Mouse (Mus musculus) liver, adult (tissue): ENCODE data around the gene Akr7a5.

Experiments used
- GATA4 ChIP-seq: IDR thresholded peaks from 2 replicates; pipeline ENCODE4 v1.6.1; 2014; ENCODE audit warnings: mild to moderate bottlenecking, low read length; ENCODE audit not compliant: insufficient replicate concordance

Gene Akr7a5

DNA sequence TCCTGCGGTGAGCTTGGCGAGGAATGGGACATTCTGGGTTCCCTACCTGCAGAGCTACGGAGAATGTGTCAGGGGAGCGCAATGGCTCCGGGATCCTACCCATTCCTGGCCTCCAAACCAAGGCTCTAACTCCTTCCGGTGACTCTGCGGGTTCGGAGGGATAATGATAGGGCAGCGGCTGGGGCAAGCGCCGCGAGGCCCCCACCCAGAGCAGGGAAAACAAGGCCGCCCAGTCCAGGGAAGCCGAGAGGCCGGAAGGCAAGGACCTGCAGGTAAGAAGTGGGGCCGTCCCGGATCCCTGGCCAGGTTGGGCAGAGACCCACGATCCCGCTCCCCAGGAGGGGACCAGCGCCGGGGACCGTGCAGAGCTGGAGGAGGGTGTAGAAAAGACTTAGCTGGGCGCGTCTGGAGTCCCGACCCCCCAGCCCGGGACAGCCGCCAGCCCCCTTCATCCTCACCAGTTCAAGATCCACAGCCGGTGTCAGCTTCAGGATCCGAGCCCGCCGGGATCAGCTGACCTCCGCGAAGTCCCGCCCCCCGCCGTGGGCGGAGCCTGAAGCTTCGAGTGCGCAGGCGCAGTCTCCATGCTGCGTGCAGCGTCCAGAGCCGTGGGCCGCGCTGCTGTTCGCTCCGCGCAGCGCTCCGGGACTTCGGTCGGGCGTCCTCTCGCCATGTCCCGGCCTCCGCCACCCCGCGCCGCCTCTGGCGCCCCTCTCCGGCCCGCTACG lies at the start of gene Akr7a5, which contains the start of gene Pqlc2:
TSS of gene Akr7a5 (plus strand) at position 574 of the 728 bp plus-strand sequence.
TSS of gene Pqlc2 (minus strand) at position 538 of the 728 bp plus-strand sequence.
- TF ChIP-seq GATA4 = no peak

DNA sequence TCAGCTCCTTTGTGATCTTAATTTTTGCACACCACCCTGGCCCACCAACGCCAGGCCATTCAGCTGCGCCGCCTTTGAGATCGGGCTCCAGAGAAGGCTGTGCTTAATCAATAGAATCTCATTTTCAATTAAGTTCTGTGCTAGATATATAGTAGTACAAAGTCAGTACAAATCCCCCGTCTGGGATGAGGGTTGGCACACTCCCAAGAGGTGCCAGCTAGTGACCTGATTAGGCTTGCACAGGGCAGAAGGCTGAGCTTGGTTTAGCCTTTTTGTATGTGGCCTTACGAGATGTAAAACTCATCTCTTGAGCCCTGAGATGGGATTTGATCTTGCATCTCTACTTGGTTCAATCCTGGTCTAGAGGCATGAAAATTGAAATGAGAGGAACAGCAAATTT lies 47.6 kb upstream of the Akr7a5 start:
- TF ChIP-seq GATA4 = no peak

DNA sequence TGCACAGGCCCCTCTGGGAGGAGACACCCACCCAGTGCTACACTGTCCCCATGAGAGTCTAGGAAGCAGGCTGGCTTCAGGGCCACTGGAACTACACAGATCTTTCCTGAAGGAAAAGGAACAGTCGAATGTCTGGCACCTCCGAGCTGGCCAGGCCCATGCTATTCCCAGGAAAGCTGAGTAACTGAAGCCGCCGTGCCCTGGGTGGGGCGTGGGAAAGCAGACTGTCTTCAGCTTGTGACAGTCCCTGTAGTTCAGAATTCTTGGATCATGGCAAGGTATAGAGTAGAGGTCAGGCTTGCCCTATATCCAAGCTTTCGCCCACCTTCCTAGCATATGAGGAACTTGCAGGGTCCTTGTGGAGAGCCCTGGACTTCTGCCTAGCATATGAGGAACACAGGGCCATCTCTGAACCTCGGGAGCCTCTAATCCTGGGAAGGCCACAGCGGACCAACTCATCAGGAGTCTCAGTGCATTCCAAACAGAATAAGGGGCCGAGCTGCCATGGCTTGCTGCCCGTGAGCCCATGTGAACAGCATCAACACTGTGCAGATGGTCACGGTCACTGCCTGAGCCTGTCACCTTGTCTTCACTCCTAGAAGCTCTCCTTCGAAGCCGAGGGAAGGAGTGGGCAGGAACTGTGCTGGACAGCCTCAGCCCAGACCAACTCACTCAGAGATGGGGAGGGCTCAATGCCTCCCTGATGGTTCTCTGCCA lies 44.6 kb upstream of the Akr7a5 start:
- no peak for TF ChIP-seq GATA4

GRCm38 (mm10) chr4:139266500-139266865 lies 44.1 kb upstream of the Akr7a5 start:
- TF ChIP-seq GATA4 = no peak

DNA sequence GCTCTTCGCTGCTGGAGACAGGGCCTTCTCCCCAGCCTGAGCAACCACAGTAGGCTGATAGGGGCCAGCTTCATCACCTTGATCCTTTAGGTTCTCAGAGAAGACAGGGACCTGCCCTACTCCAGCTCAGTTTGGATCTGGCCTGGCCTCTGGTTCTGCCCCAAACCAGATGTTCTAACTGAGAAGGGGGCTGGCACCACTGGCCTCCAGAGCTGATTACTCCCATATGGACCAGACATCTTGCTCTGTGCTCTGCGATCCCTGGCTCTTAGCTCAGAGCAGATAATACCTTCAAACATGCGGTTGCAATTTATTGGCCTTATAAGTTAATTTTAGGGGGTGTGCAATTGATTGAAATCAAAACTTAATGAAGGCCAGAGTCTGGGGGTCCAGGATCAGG lies 43.2 kb upstream of the Akr7a5 start:
- TF ChIP-seq GATA4 = no peak

DNA sequence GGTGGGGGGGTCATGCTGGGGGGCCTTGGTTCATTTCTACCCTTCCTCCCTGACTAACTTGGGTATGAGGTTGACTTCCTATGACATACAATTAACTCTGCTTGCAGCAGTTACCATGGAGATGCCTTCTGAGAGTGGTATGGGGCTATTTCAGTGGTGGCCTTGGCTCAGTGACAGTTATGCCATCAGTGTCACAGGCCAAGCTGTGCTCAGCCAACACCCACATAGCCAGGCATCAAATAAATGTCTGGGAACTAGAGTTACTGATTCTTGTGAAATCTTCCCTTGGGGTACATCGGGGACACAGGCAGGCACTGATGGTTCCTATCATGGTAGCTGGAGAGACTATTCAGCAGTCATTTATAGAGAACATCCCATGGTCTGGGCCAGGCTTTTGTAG lies 42.3 kb upstream of the Akr7a5 start:
- no peak for TF ChIP-seq GATA4

DNA sequence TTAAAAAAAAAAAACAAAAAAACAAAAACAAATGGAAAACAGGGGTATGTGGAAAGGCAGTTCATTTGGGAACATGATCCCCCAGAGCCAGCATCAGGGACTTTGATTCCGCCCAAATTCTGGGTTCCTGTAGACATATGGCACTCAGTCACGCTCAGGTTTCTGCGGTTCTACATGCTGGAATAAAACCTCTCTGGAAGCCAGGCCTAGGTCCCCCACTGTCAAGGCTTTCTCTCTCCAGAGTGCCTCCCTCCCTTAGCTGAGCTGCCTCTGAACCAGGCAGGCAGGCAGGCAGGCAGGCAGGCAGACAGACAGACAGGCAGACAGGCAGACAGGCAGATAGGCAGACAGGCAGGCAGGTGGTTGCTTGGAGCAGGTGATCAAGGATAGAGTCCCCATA lies 40.4 kb upstream of the Akr7a5 start:
- no peak for TF ChIP-seq GATA4

DNA sequence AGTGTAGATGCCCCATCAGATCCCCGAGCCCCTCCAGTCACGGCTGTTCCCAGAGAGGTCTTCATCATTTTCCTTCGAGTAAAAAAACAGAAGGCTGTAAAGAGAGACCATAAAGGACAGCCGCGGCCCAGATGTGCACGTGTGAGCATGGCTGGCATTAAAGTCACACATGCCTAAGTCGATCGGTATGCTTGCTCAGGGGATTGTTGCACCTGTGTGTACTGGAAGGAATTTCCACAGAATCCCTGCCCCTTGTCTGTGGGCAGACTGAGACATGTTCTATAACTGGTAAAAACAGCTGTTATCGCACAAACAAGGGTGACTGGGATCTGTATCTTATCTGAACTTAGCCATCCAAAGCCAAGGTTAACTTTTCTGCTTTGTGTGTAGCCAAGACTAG lies 39.0 kb upstream of the Akr7a5 start:
- TF ChIP-seq GATA4 = no peak

- TF ChIP-seq GATA4 = no peak
Measured at GRCm38 (mm10) chr4:139272951-139273680, 37.4 kb upstream of the Akr7a5 start.

DNA sequence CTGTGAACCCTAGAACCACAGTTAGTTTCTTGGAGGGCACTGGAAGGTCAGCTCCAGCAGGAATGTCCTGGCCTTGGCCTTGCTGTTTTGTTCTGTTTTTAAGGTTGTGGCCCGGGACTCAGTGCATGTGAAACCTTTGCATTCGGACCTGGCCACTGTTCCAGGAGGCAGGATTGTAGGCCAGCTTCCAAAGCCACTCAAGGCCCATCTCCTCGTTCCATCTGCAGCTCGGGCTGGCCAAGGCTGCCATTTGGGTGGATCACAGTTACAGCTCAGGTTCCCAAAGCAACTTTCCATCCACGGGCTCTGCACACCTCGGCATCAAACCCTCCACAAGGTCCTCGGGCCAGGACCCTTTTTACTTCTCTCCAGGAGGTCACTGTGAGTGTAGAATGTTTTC lies 36.0 kb upstream of the Akr7a5 start:
- no peak for TF ChIP-seq GATA4

DNA sequence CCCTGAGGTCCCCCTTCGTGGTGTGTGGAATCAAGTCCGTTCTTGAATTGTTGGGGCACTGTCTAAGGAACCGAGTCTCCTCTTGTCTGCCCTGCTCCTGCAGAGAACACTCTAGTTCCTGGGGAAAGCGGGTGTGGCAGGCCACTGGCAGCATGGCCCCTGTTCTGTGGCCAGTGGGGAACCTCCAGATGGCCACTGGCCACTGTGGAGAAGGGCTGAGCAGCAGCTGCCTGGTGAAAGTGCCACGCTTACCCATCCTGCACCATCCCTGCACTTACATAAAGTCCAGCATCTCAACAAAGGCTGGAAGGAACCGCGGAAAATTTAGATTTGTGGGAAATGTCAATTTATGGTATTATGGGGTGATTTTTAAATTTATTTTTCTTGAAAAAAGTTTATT lies 34.1 kb upstream of the Akr7a5 start:
- TF ChIP-seq GATA4 = no peak

DNA sequence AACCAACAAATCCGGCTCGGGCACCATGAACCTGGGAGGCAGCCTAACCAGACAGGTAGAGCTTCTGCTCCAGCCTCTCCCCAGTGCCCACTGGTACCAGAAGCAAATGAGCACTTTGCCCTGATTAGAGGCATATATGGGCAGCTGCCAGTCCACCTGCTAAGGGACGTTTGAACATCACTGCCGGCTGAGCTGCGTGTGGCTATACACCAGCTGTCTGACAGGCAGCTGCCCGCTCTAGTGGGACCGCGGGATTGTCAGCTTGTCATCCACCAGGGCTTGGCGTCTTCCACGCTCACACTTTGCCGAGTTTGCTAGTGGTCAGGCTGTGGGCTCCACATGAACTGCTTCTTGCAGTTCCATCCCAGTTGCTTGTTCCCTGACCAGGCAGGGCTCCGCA lies 30.0 kb upstream of the Akr7a5 start:
- no peak for TF ChIP-seq GATA4

DNA sequence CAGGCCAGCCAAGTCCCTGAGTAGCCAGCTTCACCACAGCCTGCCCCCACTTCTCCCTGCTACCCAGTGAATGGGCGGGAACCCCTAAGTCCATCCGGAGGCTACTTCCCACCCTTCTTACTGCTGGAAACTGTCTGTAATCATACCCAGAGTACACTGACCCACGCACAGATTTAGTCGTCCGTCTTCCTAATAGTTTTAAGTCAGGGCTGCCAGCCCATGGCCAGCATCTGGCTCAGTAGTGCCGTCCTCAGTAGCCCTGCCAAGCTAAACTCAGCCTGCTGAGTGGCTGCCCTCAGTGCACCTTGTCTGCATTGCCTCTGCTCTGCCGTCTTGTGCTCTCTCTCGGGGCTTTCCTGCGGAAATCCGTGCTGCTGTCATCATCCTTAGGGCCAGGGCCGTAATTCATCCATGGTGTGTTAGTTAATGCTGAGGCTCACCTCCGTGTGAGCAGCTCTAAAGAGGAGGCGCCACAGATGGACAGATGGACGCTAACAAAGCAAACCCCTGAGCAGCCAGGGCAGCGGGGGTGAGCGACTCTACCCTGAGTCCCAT lies 28.7 kb upstream of the Akr7a5 start:
- no peak for TF ChIP-seq GATA4

GRCm38 (mm10) chr4:139282955-139283417 lies 27.6 kb upstream of the Akr7a5 start:
- TF ChIP-seq GATA4 = no peak

GRCm38 (mm10) chr4:139284877-139285276 lies 25.7 kb upstream of the Akr7a5 start:
- no peak for TF ChIP-seq GATA4
